Mouse (Mus musculus): ENCODE measurements at regions not wholly inside any gene's neighbourhood (a gene's known extent, or its start where the extent isn't known, plus 50 kb on each side); places are given as distances from the start of the nearest gene placed in this dataset.

DNA sequence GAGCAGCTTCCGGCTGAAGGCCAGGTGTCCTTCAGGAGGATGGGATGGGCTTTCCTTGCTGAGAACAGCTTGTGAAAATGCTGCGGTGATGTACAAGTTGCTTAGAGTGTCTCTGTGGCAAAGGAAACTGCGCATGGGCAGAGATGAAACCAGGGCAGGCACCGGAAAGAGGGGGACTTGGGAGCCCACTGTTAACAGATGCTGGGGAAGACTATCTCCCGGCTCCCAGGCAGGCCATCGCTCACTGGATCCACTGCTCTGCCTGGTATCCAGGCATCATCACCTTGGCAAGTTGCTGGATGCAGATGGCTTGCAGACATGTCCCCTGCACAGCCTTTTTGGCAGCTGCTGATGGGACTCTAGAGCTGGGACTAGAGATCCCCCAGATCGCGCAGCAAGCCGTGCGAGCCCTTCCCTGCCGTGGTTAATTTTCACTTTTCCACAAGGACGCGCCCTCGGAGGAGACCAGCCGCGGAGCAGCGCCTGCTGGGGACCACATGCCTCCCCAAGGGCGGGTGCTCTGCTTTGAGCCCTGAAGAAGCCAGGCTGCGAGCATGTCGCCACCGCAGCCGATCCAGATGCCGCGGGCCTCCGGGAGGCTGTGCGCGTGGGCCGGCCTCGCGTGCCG is 234.4 kb downstream of the Opa1 start:
- no peak for TF ChIP-seq CTCF (IDR thresholded peaks at IDR 0.05)
- TF ChIP-seq EP300 (IDR thresholded peaks at IDR 0.05), result no peak
